Mouse (Mus musculus) 416B (cell line): ENCODE results near the gene Spata1.

Experiments used
- DNase-seq: peaks from one replicate; pipeline ENCODE4 v3.0.0; 2011; ENCODE audit warnings: low read depth

The Spata1 gene

DNA sequence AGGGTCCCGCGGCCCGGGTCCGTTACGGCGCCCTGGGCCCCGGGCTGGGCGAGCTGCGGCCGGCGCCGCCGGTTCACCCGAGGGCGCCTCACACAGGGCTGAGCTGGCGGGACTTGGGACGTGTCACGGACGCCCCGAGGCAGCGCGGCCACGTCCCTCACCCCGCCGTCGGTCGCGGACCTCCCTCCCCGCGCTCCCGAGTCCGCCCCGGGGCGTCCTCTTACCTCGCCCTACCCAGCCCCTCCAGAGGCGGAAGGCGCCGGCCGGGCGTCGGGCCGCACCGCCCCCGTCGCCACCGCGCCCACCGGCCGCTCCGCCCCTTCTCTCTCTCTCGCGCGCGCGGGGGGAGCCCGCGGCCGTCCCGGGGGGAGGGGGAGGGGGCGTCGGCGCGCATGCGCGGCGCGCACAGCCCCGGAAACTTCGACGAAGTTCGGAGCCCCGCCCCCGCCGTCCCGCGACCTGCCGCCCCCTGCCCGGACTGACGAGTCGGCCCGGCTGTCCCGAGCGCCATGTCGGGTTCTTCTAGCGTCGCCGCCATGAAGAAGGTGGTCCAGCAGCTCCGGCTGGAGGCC is at the start of gene Spata1, which contains the start of gene Gng5:
Gene Spata1, minus strand, starts transcription at position 323 of the 572 bp plus-strand sequence.
Gene Gng5, plus strand, starts transcription at position 377 of the 572 bp plus-strand sequence.
- peak; percentile 84 for DNase-seq

GRCm38 (mm10) chr3:146543632-146544031 is 44.1 kb upstream of the Spata1 start:
- DNase-seq: no peak

- DNase-seq: no peak
These were observed 41.1 kb upstream of the Spata1 start for GRCm38 (mm10) chr3:146540521-146541273.

GRCm38 (mm10) chr3:146534986-146535385 is 35.4 kb upstream of the Spata1 start:
- no peak for DNase-seq

- no peak for DNase-seq
These were observed 28.8 kb upstream of the Spata1 start for GRCm38 (mm10) chr3:146528335-146528734.

DNA sequence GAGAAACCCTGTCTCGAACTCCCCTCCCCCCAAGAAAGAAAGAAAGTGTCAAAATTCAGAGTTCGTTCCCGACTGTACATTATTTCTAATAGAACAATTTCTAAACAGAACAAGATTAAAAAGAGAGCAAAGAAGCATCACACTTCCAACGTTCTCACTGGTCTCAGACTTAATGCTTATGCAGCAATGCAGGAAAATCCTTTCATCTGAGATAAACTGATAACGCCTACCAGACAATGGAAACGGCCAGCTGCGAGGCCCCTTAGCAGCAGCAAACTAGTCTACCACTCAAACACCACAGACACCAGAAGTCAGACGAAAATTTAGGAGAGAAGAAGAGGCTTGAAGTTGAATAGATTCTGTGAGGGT is 22.1 kb upstream of the Spata1 start:
- no peak for DNase-seq

GRCm38 (mm10) chr3:146520798-146521651 is 21.5 kb upstream of the Spata1 start, which contains the start of gene Rpf1:
TSS of gene Rpf1 (minus strand) at chr3:146521429.
- DNase-seq: peak; percentile 97

GRCm38 (mm10) chr3:146520226-146520797 is 20.8 kb upstream of the Spata1 start:
- DNase-seq: no peak

- no peak for DNase-seq
These were observed 7.2 kb upstream of the Spata1 start for GRCm38 (mm10) chr3:146506711-146507110.

DNA sequence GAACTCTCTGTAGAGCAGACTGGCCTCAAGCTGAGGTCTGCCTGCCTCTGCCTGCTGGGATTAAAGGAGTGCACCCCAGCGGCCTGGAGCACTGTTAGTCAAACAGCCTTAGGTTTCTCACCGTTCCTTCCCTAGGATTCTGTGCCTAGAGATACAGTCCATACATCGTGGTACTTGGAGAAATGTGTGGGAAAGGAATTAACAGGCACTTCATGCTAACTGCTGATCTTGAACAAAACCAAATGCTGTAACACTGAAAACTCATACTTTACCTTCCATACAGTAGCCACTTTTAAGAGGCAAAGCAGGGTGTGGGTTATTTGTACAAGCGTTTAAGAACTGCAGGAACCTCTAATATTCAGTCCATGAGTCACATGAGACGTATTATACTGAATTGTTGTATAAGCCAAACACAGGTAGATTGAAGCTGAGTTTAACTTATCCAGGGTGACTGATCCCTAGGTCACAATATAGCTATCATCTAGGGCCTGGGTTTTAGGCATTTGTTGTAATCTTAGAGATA is 2.1 kb upstream of the Spata1 start:
- no peak for DNase-seq

GRCm38 (mm10) chr3:146500810-146501201 is 1.3 kb upstream of the Spata1 start:
- no peak for DNase-seq

DNA sequence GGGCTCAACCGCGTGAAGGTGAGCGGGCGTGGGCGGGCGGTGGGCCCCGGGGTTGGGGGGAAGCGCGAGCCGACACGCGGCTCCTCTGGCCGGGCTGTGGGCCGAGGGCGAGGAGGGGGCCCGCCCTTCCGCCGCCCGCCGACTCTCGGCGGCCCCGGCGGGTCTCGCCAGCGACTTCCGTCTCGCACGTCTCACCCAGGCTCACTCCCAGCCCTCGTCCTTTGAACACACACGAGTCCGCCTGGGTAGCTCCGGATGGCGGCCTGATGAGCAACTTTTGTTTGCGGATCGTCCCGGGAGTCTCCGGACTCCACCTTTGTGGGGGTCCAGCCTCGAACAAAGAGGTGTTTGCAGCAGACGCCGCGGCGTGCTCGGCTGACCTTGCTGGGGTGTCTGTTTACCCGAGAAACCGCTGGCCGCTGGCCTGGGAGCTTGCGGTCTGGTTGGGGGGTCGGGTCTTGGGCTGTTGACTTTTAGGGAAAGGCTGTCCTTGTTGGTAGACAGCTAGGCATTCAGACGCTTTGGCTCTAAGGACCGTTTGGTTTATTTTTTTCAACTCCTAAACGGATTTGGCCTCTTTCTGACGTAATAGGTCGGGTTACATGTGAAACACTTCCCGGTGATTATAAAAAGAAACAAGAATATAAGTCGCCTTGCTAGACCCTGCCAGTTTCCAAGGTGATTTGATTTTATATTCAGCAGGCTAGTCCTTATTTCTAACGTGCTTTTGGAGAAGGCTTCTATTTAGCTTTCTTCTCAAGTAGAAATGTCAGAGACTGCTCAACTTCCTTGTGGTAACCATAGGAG is 653 bp upstream of the Spata1 start:
- peak; percentile 78 for DNase-seq

- peak; percentile 57 for DNase-seq
These were observed 564 bp downstream of the Spata1 start for GRCm38 (mm10) chr3:146498989-146499388.

DNA sequence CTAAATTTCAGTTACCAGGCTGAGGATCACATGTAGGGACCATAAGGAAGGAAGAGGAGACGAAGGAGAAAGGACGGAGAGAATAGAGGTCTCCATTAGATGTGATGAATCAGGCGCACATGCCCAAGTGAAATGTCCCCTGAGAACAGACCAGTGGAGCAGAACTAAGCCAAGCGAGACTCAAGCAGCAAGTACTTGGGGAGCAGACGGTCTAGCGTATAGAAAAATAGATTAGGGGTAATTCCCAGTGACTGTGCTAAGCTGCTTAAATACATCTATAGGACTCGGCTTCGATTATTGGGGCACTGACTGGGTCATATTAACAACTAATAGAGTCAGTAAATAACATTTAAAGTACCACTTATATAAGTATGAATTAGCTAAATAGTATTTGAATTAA is 4.6 kb downstream of the Spata1 start:
- DNase-seq: no peak

GRCm38 (mm10) chr3:146486464-146486863 is 13.1 kb downstream of the Spata1 start:
- DNase-seq: peak; percentile 48

DNA sequence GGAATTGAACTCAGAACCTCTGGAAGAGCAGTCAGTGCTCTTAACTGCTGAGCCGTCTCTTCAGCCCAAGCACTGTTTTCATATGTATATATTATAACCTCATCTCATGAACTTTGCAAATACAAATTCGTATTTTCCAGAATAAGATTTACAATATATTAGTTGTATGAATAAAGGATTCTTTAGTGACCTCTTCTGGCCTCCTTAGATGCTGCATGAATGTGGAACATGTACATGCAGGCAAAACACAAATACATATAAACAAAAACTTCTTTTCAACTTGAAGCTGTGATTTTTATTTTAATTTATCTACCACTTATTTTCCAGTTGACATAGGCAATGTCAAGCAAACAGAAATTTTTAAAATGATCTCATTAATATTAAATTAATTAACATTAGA is 17.5 kb downstream of the Spata1 start:
- DNase-seq: peak; percentile 50

GRCm38 (mm10) chr3:146474428-146474827 is 25.1 kb downstream of the Spata1 start:
- no peak for DNase-seq

DNA sequence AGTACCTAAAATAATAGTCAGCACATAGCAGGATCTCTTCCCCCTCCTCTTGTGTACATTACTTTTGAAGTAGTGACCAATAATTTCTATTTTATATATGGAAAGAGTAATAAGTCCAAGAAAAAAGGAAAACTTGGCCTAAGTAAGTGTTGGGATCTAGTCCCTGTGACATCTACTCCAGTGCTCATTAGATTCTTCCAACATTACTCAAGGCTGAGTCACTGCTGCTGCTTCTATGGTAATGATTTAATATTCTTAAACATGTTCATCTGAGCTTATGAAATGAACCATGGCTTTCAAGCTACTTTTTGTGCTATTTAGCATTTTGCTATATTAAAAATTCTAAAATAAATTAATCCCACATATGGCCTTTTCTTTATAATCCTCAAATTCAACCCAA is 25.8 kb downstream of the Spata1 start:
- no peak for DNase-seq

- DNase-seq: no peak
These were observed 26.9 kb downstream of the Spata1 start for GRCm38 (mm10) chr3:146472657-146473056.

DNA sequence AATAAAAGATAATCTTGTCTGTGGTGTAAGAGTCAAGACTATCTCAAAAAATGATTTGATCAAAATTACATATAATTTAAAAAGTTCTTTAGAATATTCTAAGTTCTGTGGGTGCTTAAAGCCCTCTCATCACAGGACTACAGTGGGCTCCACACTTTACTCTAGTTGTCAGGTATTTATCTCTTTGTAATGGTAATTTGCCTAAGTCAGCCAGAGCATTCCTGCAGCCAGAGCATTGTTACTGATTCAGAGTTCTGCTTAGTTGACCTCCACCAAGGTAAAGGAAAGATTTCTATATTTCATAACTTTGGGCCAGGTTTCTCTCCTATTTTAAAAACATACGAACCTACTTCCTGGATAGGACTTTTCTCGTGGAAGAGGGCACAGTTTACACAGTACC is 30.3 kb downstream of the Spata1 start:
- no peak for DNase-seq

DNA sequence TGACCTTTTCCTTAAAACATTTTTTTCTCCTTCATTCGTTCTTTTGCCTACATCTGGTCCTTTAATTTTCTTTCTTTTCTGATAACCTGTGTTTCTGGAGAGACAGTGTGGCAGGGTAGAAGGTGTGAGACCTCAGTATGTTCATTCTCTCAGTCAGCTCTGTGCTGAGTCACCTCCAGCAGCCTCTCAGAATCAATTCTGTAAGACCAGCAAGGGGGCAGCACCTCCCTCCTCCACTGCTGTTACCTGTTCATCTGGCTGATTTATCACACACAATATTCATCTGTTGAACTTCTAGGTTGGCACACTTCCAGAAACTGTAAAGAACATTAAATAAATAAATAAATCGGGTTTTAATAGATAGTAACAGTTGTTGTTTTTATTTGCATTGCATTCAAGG is 36.6 kb downstream of the Spata1 start:
- peak; percentile 22 for DNase-seq
